In the genomic region with DNA sequence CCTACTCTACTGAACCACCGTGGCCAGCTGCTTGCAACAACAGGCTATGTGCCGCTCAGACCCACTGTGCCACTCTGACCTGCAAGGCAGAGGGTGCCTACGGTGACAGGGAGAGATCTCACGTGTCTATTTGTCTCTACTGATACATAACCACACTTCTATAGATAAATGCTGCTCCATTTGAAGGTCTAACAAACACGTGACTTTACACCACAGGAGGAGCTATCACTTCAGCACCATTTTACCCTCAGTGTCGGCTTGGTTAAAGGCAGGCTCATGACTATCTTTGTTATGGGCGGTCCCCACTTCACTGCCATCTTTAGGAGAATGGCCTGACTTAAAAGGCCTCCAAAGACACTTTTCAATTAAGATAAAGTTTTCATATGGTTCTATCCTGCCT, we compare ENCODE assay signal across 20 mouse cellular contexts. TPM values are rescaled to one million over a fixed set of nuclear protein-coding genes. Genes with fewer than 3 reads are reported as not detected.
DNase-seq lines count a peak whose midpoint lies in the region; ATAC-seq lines count a peak whose summit lies in the region.
"Had no signal": no experiment of that assay in that cellular context is flagged by ENCODE, and none has a peak within 500 bp of the region (broad histone marks: within the 10 kb centered on the region; RNA-seq: fewer than 3 reads in every experiment).

No protein-coding gene starts in this region.

- no peak for ATAC-seq in heart, embryonic 12.5 days (ENCODE audit: insufficient number of reproducible peaks, low FRiP score)
- ATAC-seq in intestine, embryonic 15.5 days: 0 out of 2 replicates have a peak, but pooled peaks have one; percentile 20

- 11% methylated on average over 7 of the region's 7 CpGs for WGBS in heart, embryonic 12.5 days
- WGBS in intestine, embryonic 15.5 days: 22% methylated on average over 7 of the region's 7 CpGs

- no peak for DNase-seq in heart, postnatal 36 days
- DNase-seq in 416B (ENCODE audit: low read depth) (peak; percentile 57), ZHBTc4 (ENCODE audit: low read depth, low spot score) (peak; percentile 79)
- DNase-seq in kidney, postnatal 10 days: no peak
- DNase-seq in kidney, adult 8-10 months: no peak
- no peak for DNase-seq in left cerebral cortex, postnatal 4 days
- DNase-seq: adrenal gland, adult 8-10 months; B cell, adult 2 months; cerebellum, adult 11-12 months; heart, postnatal 4 days; kidney, postnatal 14 days; retina, postnatal 1 day had no signal

- H3K36me3 ChIP-seq in heart, embryonic 12.5 days: no peaks in the 10 kb centered on the region
- no peaks in the 10 kb centered on the region for H3K36me3 ChIP-seq in intestine, embryonic 15.5 days

- H3K9ac ChIP-seq in heart, embryonic 12.5 days: no peak overlapping the region
- no peak overlapping the region for H3K9ac ChIP-seq in intestine, embryonic 15.5 days

- peaks cover 5% of the 10 kb centered on the region; the same call in 1 of the 2 replicates for H3K4me1 ChIP-seq in heart, embryonic 12.5 days (replicated peaks)
- H3K4me1 ChIP-seq in intestine, embryonic 15.5 days (replicated peaks): no peaks in the 10 kb centered on the region

- H3K4me2 ChIP-seq in heart, embryonic 12.5 days: peak overlapping the region; percentile 17; the same call in 1 of the 2 replicates
- no peak overlapping the region for H3K4me2 ChIP-seq in intestine, embryonic 15.5 days (replicated peaks)

- H3K9me3 ChIP-seq in heart, embryonic 12.5 days (replicated peaks): no peaks in the 10 kb centered on the region
- no peaks in the 10 kb centered on the region for H3K9me3 ChIP-seq in intestine, embryonic 15.5 days

- no peak overlapping the region for H3K27ac ChIP-seq in heart, embryonic 12.5 days (ENCODE audit: poor library complexity, severe bottlenecking)
- H3K27ac ChIP-seq in intestine, embryonic 15.5 days: no peak overlapping the region
- H3K27ac ChIP-seq: macrophage had no signal

- intact Hi-C loops in heart, postnatal 36 days (cut with DNase I): no loop called here
- intact Hi-C loops in left cerebral cortex, postnatal 4 days (cut with DNase I): no loop called here

- peaks cover 5% of the 10 kb centered on the region; the same call in 1 of the 2 replicates for H3K27me3 ChIP-seq in heart, embryonic 12.5 days (replicated peaks)
- no peaks in the 10 kb centered on the region for H3K27me3 ChIP-seq in intestine, embryonic 15.5 days (replicated peaks)

- H3K4me3 ChIP-seq in heart, embryonic 12.5 days: no peak overlapping the region
- H3K4me3 ChIP-seq in intestine, embryonic 15.5 days (replicated peaks): no peak overlapping the region
- H3K4me3 ChIP-seq: erythroblast, embryonic 14.5 days had no signal

RNA-seq across cellular contexts. Expression of a gene that starts 7.0 kb away (rescaled TPM):
- polyA plus RNA-seq in heart, embryonic 12.5 days (2016; fragmentation: Nextera tagmentation; extraction: Ambion mirVana): 63.2 and 67.6 TPM in 2 replicates
- 10 to 100 TPM; 14.8 to 15.4 TPM for total RNA-seq in heart, postnatal 36 days (2021)
- 81.8 and 86.9 TPM in 2 replicates for polyA plus RNA-seq in intestine, embryonic 15.5 days (2015; fragmentation: Nextera tagmentation; extraction: Ambion mirVana)
- total RNA-seq in left cerebral cortex, postnatal 4 days (2021): 10 to 100 TPM; 15.5 to 16.5 TPM

RNA-seq across cellular contexts. Expression of a gene that starts 11.3 kb away (rescaled TPM):
- not detected in 2 replicates for polyA plus RNA-seq in heart, embryonic 12.5 days (2016; fragmentation: Nextera tagmentation; extraction: Ambion mirVana)
- not detected for total RNA-seq in heart, postnatal 36 days (2021)
- polyA plus RNA-seq in intestine, embryonic 15.5 days (2015; fragmentation: Nextera tagmentation; extraction: Ambion mirVana): not detected in 2 replicates
- not detected for total RNA-seq in left cerebral cortex, postnatal 4 days (2021)
- total RNA-seq: adrenal gland, adult 8-10 months; gastrocnemius, adult 8-10 months; heart, postnatal 4 days; left cerebral cortex, postnatal 25 days had no signal
- polyA plus RNA-seq: erythroblast, embryonic 14.5 days; macrophage; neural tube, embryonic 11.5 days; urinary bladder, adult 2 months had no signal

RNA-seq across cellular contexts. Expression of a gene that starts 27.5 kb away (rescaled TPM):
- polyA plus RNA-seq in heart, embryonic 12.5 days (2016; fragmentation: Nextera tagmentation; extraction: Ambion mirVana): not detected in 2 replicates
- total RNA-seq in heart, postnatal 36 days (2021): not detected
- polyA plus RNA-seq in intestine, embryonic 15.5 days (2015; fragmentation: Nextera tagmentation; extraction: Ambion mirVana): 0.03 TPM in 1 of 2 replicates, not detected in the other
- total RNA-seq in left cerebral cortex, postnatal 4 days (2021): under 1 TPM; 0.46 to 0.48 TPM
- total RNA-seq: adrenal gland, adult 8-10 months; gastrocnemius, adult 8-10 months; heart, postnatal 4 days had no signal
- polyA plus RNA-seq: erythroblast, embryonic 14.5 days; macrophage; neural tube, embryonic 11.5 days; urinary bladder, adult 2 months had no signal

RNA-seq across cellular contexts. Expression of a gene that starts 29.5 kb away (rescaled TPM):
- not detected in 2 replicates for polyA plus RNA-seq in heart, embryonic 12.5 days (2016; fragmentation: Nextera tagmentation; extraction: Ambion mirVana)
- total RNA-seq in heart, postnatal 36 days (2021): not detected
- polyA plus RNA-seq in intestine, embryonic 15.5 days (2015; fragmentation: Nextera tagmentation; extraction: Ambion mirVana): not detected in 2 replicates
- not detected for total RNA-seq in left cerebral cortex, postnatal 4 days (2021)
- total RNA-seq: adrenal gland, adult 8-10 months; gastrocnemius, adult 8-10 months; heart, postnatal 4 days had no signal
- polyA plus RNA-seq: erythroblast, embryonic 14.5 days; macrophage; neural tube, embryonic 11.5 days; urinary bladder, adult 2 months had no signal

RNA-seq across cellular contexts. Expression of a gene that starts 48.9 kb away (rescaled TPM):
- polyA plus RNA-seq in heart, embryonic 12.5 days (2016; fragmentation: Nextera tagmentation; extraction: Ambion mirVana): not detected in 2 replicates
- total RNA-seq in heart, postnatal 36 days (2021): not detected
- polyA plus RNA-seq in intestine, embryonic 15.5 days (2015; fragmentation: Nextera tagmentation; extraction: Ambion mirVana): not detected in 2 replicates
- under 1 TPM in 1 of 2 experiments, not detected in 1; 0.08 TPM for total RNA-seq in left cerebral cortex, postnatal 4 days (2021)
- total RNA-seq: adrenal gland, adult 8-10 months; gastrocnemius, adult 8-10 months; heart, postnatal 4 days; left cerebral cortex, postnatal 25 days had no signal
- polyA plus RNA-seq: macrophage; neural tube, embryonic 11.5 days; urinary bladder, adult 2 months had no signal

Comparison
In these comparisons a context has a peak if more than half of its experiments do, and no peak if none do; other contexts are left out.
1. DNase-seq: peak in 416B (single experiment) and ZHBTc4 (single experiment); none in heart, postnatal 36 days (0 of 2), kidney, postnatal 10 days (single experiment), kidney, adult 8-10 months (0 of 2) and left cerebral cortex, postnatal 4 days (single experiment).